Mouse (Mus musculus) MEL (cell line): ENCODE measurements at regions not wholly inside any gene's neighbourhood (a gene's known extent, or its start where the extent isn't known, plus 50 kb on each side); places are given as distances from the start of the nearest gene placed in this dataset.

Experiments
- DNase-seq: peaks from one replicate; pipeline ENCODE4 v3.0.0; 2011; ENCODE audit warnings: low read depth, low spot score
- H3K27ac ChIP-seq: 2 replicates; pipeline ENCODE4 v1.5.1; 2012; ENCODE audit warnings: low read depth, mild to moderate bottlenecking, control low read depth, low read length, moderate library complexity; ENCODE audit not compliant: control insufficient read depth
- H3K27me3 ChIP-seq, 2 experiments: fragments of 150-350 bp in 1 of 2; sonication (generic) in 1 of 2; 2 replicates each; pipeline ENCODE4 v1.6.1; 2012; ENCODE audit warnings: low read length in 2 of 2, mild to moderate bottlenecking in 2 of 2, improper control_type of control experiment in 1 of 2, moderate library complexity in 1 of 2; ENCODE audit not compliant: insufficient read depth in 2 of 2, control insufficient read depth in 1 of 2
- H3K36me3 ChIP-seq, 2 experiments: 2 replicates each; pipeline ENCODE4 v1.6.1; 2012 to 2014; ENCODE audit warnings: low read length in 2 of 2, improper control_type of control experiment in 1 of 2, inconsistent platforms in 1 of 2, mild to moderate bottlenecking in 1 of 2; ENCODE audit not compliant: insufficient read depth in 2 of 2, control insufficient read depth in 1 of 2
- H3K4me1 ChIP-seq, 2 experiments: fragments of 150-350 bp in 1 of 2; sonication (generic) in 1 of 2; 2 replicates each; pipeline ENCODE4 v1.6.1; 2012; ENCODE audit warnings: low read length in 2 of 2, improper control_type of control experiment in 1 of 2, mild to moderate bottlenecking in 1 of 2; ENCODE audit not compliant: insufficient read depth in 2 of 2, control insufficient read depth in 1 of 2
- H3K4me3 ChIP-seq, 2 experiments: fragments of 150-350 bp in 1 of 2; sonication (generic) in 1 of 2; 2 replicates each; pipeline ENCODE4 v1.5.1; 2012; ENCODE audit warnings: low read depth in 2 of 2, low read length in 2 of 2, mild to moderate bottlenecking in 2 of 2, moderate library complexity in 2 of 2, control low read depth in 1 of 2, improper control_type of control experiment in 1 of 2; ENCODE audit not compliant: control insufficient read depth in 1 of 2, insufficient read depth in 1 of 2
- H3K79me2 ChIP-seq: 2 replicates; pipeline ENCODE4 v1.6.1; 2012; ENCODE audit warnings: mild to moderate bottlenecking, low read length, moderate library complexity; ENCODE audit not compliant: control insufficient read depth, poor library complexity, insufficient read depth
- H3K9ac ChIP-seq: 2 replicates; pipeline ENCODE4 v1.6.1; 2012; ENCODE audit warnings: low read depth, mild to moderate bottlenecking, control low read depth, low read length, moderate library complexity; ENCODE audit not compliant: control insufficient read depth, poor library complexity, severe bottlenecking
- H3K9me3 ChIP-seq: fragments of 150-350 bp; sonication (generic); replicated peaks from 2 replicates; pipeline ENCODE4 v1.6.1; 2012; ENCODE audit warnings: mild to moderate bottlenecking, low read length, improper control_type of control experiment, moderate library complexity; ENCODE audit not compliant: insufficient read depth
- BHLHE40 ChIP-seq: IDR thresholded peaks from 2 replicates; pipeline ENCODE4 v1.6.1; 2012; ENCODE audit warnings: low read depth, mild to moderate bottlenecking, inconsistent platforms, low read length, improper control_type of control experiment, borderline replicate concordance
- CHD1 ChIP-seq: IDR thresholded peaks from 2 replicates; pipeline ENCODE4 v1.6.1; 2012; ENCODE audit warnings: low read depth, mild to moderate bottlenecking, inconsistent platforms, low read length, improper control_type of control experiment
- CHD2 ChIP-seq: IDR thresholded peaks from 2 replicates; pipeline ENCODE4 v1.6.1; 2011; ENCODE audit warnings: low read length, improper control_type of control experiment
- E2F4 ChIP-seq: IDR thresholded peaks from 2 replicates; pipeline ENCODE4 v1.6.1; 2011; ENCODE audit warnings: low read depth, low read length, improper control_type of control experiment, borderline replicate concordance
- ELF1 ChIP-seq: IDR thresholded peaks from 2 replicates; pipeline ENCODE4 v1.6.1; 2014; ENCODE audit warnings: low read depth, mild to moderate bottlenecking, inconsistent platforms, low read length, improper control_type of control experiment, moderate library complexity
- EP300 ChIP-seq, 2 experiments: IDR thresholded peaks; 2 replicates each; pipeline ENCODE4 v1.6.1; 2011; ENCODE audit warnings: improper control_type of control experiment in 2 of 2, low read length in 2 of 2, low read depth in 1 of 2, mild to moderate bottlenecking in 1 of 2
- ETS1 ChIP-seq: IDR thresholded peaks from 2 replicates; pipeline ENCODE4 v1.6.1; 2012; ENCODE audit warnings: low read depth, mild to moderate bottlenecking, inconsistent platforms, low read length, improper control_type of control experiment, moderate library complexity
- HCFC1 ChIP-seq: IDR thresholded peaks from 2 replicates; pipeline ENCODE4 v1.6.1; 2012; ENCODE audit warnings: low read depth, mild to moderate bottlenecking, inconsistent platforms, low read length, improper control_type of control experiment, moderate library complexity
- JUND ChIP-seq: IDR thresholded peaks from 2 replicates; pipeline ENCODE4 v1.6.1; 2011; ENCODE audit warnings: low read depth, mild to moderate bottlenecking, improper control_type of control experiment, low read length
- MAFK ChIP-seq: IDR thresholded peaks from 2 replicates; pipeline ENCODE4 v1.6.1; 2011; ENCODE audit warnings: low read depth, mild to moderate bottlenecking, low read length, improper control_type of control experiment, borderline replicate concordance
- MEF2A ChIP-seq: IDR thresholded peaks from 2 replicates; pipeline ENCODE4 v1.6.1; 2014; ENCODE audit warnings: low read depth, mild to moderate bottlenecking, inconsistent platforms, low read length, improper control_type of control experiment; ENCODE audit not compliant: poor library complexity, insufficient replicate concordance, severe bottlenecking; ENCODE audit errors: extremely low read depth
- MXI1 ChIP-seq: IDR thresholded peaks from 2 replicates; pipeline ENCODE4 v1.6.1; 2011; ENCODE audit warnings: mild to moderate bottlenecking, low read depth, low read length, improper control_type of control experiment
- MYB ChIP-seq: IDR thresholded peaks from 2 replicates; pipeline ENCODE4 v1.6.1; 2011; ENCODE audit warnings: mild to moderate bottlenecking, low read depth, low read length, improper control_type of control experiment
- MYC ChIP-seq: IDR thresholded peaks from 2 replicates; pipeline ENCODE4 v1.6.1; 2011; ENCODE audit warnings: low read depth, mild to moderate bottlenecking, low read length, improper control_type of control experiment, moderate library complexity
- POLR2A ChIP-seq, 2 experiments: IDR thresholded peaks; 2 replicates each; pipeline ENCODE4 v1.6.1; 2011 to 2012; ENCODE audit warnings: low read length in 2 of 2, mild to moderate bottlenecking in 2 of 2, control low read depth in 1 of 2, improper control_type of control experiment in 1 of 2, low read depth in 1 of 2, moderate library complexity in 1 of 2; ENCODE audit not compliant: control insufficient read depth in 1 of 2, insufficient read depth in 1 of 2, poor library complexity in 1 of 2
- POLR2AphosphoS5 ChIP-seq: IDR thresholded peaks from 2 replicates; pipeline ENCODE4 v1.6.1; 2012; ENCODE audit warnings: low read depth, borderline replicate concordance, mild to moderate bottlenecking, inconsistent platforms, low read length, moderate library complexity, mixed read lengths
- SMC3 ChIP-seq: IDR thresholded peaks from 2 replicates; pipeline ENCODE4 v1.6.1; 2011; ENCODE audit warnings: low read depth, low read length, improper control_type of control experiment
- UBTF ChIP-seq: IDR thresholded peaks from 2 replicates; pipeline ENCODE4 v1.6.1; 2012; ENCODE audit warnings: low read depth, mild to moderate bottlenecking, inconsistent platforms, low read length, improper control_type of control experiment, moderate library complexity, borderline replicate concordance; ENCODE audit not compliant: insufficient read depth
- ZC3H11A ChIP-seq: IDR thresholded peaks from 2 replicates; pipeline ENCODE4 v1.6.1; 2012; ENCODE audit warnings: low read depth, mild to moderate bottlenecking, inconsistent platforms, low read length, improper control_type of control experiment
- ZKSCAN1 ChIP-seq: IDR thresholded peaks from 2 replicates; pipeline ENCODE4 v1.6.1; 2012; ENCODE audit warnings: low read depth, mild to moderate bottlenecking, inconsistent platforms, low read length, improper control_type of control experiment, moderate library complexity
- ZNF384 ChIP-seq: IDR thresholded peaks from 2 replicates; pipeline ENCODE4 v1.6.1; 2012; ENCODE audit warnings: low read depth, mild to moderate bottlenecking, inconsistent platforms, low read length, improper control_type of control experiment

GRCm38 (mm10) chr13:102349493-102349892 lies 343.9 kb upstream of the Cd180 start:
- H3K9me3 ChIP-seq: no peaks in the 10 kb centered on the region
- H3K9ac ChIP-seq: no peak overlapping the region
- H3K27me3 ChIP-seq: no peaks in the 10 kb centered on the region
- no peaks in the 10 kb centered on the region for H3K4me1 ChIP-seq
- H3K27ac ChIP-seq: no peak overlapping the region
- TF ChIP-seq ZNF384: no peak
- TF ChIP-seq MXI1: no peak
- no peak for TF ChIP-seq MYC
- no peak for TF ChIP-seq ZC3H11A
- TF ChIP-seq SMC3: no peak
- TF ChIP-seq MYB: no peak
- no peak for TF ChIP-seq BHLHE40
- no peak for TF ChIP-seq JUND
- TF ChIP-seq MAFK: no peak
- no peak for TF ChIP-seq UBTF
- no peak for TF ChIP-seq E2F4
- no peak for TF ChIP-seq HCFC1
- TF ChIP-seq POLR2AphosphoS5: no peak
- no peak for TF ChIP-seq ELF1
- TF ChIP-seq EP300 (IDR thresholded peaks at IDR 0.05; ENCODE audit: low read depth in 1 of 2, low read length in 2 of 2): no peak
- TF ChIP-seq ZKSCAN1: no peak
- TF ChIP-seq MEF2A: no peak
- TF ChIP-seq, all 39 proteins: peak for 0
- H3K4me3 ChIP-seq: no peak overlapping the region
- H3K36me3 ChIP-seq: no peaks in the 10 kb centered on the region
- no peak for DNase-seq
- H3K79me2 ChIP-seq: no peaks in the 10 kb centered on the region

DNA sequence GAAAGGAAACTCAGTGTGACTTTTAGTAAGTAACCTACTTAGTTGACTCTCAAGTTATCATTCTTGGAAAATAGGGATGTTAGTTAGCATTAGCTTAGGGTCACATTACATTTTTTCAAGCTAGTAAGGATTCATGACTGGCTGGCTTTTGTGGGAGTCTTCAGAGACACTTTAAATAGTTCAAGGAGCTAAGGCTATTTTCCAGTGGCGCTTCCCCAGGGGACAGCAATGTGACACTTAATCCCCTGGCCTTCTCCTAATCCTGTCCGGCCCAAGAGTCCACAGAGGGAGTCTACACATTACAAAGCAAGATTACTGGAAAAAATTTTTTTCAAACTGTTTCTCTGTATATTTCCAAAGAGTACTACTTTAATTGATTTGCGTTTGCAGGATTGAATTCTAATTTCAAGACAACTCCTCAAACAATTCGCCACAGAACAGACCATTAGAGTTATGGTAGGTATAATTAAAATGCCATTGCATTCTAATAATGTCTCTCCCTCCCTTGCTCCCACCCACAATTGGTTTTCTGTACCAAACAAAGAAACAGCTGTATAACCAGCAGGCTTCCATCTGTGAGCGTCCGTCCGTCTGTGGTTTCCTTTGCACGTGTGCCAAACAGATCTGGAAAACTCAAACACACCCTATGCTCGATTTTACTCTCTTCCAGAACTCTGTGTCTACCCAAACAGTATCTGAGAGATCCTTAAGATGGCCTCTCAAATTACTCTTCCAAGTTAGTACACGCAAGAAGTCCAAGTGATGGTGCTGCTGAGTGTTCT lies 341.1 kb upstream of the Cd180 start:
- Histone ChIP-seq H3K79me2 (no peaks in the 10 kb centered on the region), H3K9ac (no peak overlapping the region), H3K4me3 (no peak overlapping the region), H3K27ac (no peak overlapping the region), H3K36me3 (no peaks in the 10 kb centered on the region), H3K4me1 (no peaks in the 10 kb centered on the region), H3K9me3 (no peaks in the 10 kb centered on the region), H3K27me3 (no peaks in the 10 kb centered on the region)
- TF ChIP-seq POLR2A (IDR thresholded peaks at IDR 0.05; ENCODE audit: control insufficient read depth in 1 of 2, insufficient read depth in 1 of 2, low read depth in 1 of 2, low read length in 2 of 2, poor library complexity in 1 of 2): no peak
- no peak for TF ChIP-seq CHD1
- no peak for TF ChIP-seq ETS1
- TF ChIP-seq ZKSCAN1: no peak
- no peak for TF ChIP-seq CHD2
- no peak for DNase-seq
